Mouse (Mus musculus): Measurements from ENCODE around the gene Hcfc1. TPM values are rescaled to one million over a fixed set of nuclear protein-coding genes. Genes with fewer than 3 reads are reported as not detected.
A peak's percentile ranks its signal among the peaks of the same experiment; 100 is the strongest.

Hcfc1 gene
- polyA plus RNA-seq, 1 experiment = 99.2 TPM

DNA sequence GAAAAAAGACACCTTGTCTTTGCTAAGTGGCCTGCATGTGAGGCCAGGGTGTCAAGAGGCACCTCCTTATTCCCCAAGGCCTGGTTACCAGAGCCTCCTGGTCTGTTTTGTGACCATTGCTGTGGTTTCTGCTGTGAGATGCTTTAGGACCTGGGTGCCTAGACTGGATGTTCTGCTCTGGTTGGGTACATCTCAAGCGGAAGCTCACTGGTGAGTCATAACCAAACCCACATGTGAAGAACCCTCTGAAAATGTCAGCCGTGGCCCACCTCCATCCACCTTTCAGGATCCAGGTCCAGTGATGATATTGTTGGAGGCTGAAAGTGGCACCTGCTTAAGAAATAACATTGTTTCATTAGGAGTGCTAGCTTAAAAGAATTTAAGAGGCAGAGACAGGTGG, 10.1 kb upstream of the Hcfc1 start:
- TF ChIP-seq POLR2A (IDR thresholded peaks at IDR 0.05; ENCODE audit: insufficient read depth, low read depth, low read length) = no peak
- no peak for TF ChIP-seq CTCF (IDR thresholded peaks at IDR 0.05; ENCODE audit: insufficient read depth, low read depth, low read length)
- 88% methylated on average over 2 of the region's 2 CpGs for WGBS
- H3K4me3 ChIP-seq (ENCODE audit: insufficient read depth, low read depth, low read length) = no peak overlapping the region
- no peaks in the 10 kb centered on the region for H3K4me1 ChIP-seq (ENCODE audit: control insufficient read depth, insufficient read depth, low read length)
- H3K27ac ChIP-seq (ENCODE audit: insufficient read depth, low read depth, low read length) = no peak overlapping the region

DNA sequence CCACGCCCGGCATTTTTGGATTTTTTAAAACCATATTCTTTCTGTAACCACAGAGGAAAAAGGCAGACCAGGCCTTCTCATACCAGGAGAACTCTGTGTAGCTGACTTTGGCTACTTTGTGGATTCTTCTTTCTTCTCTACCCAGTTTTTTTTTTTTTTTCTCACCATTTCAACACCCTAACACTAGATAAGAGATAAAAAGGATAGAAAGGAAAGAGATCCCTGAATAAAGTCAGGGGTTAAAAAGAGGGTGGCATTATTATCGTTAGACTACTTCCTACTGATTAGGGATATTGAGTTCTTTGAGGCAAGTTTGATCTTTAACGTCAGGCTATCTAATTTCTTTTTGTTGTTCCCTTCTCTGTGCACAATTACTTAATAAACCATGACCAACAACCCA, 6.6 kb upstream of the Hcfc1 start:
- Histone ChIP-seq H3K4me3 (ENCODE audit: insufficient read depth, low read depth, low read length) (no peak overlapping the region), H3K27ac (ENCODE audit: insufficient read depth, low read depth, low read length) (no peak overlapping the region), H3K4me1 (ENCODE audit: control insufficient read depth, insufficient read depth, low read length) (no peaks in the 10 kb centered on the region)
- 77% methylated on average over 4 of the region's 4 CpGs for WGBS
- TF ChIP-seq CTCF (IDR thresholded peaks at IDR 0.05; ENCODE audit: insufficient read depth, low read depth, low read length) (no peak), POLR2A (IDR thresholded peaks at IDR 0.05; ENCODE audit: insufficient read depth, low read depth, low read length) (no peak)

DNA sequence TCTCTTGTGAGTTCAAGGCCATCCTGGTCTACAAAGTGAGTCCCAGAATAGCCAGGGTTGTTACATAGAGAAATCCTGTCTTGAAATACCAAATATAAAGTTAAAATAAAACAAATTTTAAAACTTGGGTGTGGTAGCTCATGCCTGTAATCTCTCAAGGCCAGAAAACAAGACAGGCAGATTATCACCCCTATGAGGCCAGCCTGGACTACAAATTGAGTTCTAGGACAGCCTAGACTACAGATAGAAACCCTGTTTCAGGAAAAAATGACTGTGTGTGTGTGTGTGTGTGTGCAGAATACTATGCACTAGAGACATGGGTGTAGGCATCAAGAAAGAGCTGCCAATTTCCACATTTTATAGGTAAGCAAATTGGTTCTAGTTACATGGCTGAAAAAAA, 4.6 kb upstream of the Hcfc1 start:
- Histone ChIP-seq H3K4me3 (ENCODE audit: insufficient read depth, low read depth, low read length) (no peak overlapping the region), H3K4me1 (ENCODE audit: control insufficient read depth, insufficient read depth, low read length) (no peaks in the 10 kb centered on the region), H3K27ac (ENCODE audit: insufficient read depth, low read depth, low read length) (no peak overlapping the region)
- TF ChIP-seq CTCF (IDR thresholded peaks at IDR 0.05; ENCODE audit: insufficient read depth, low read depth, low read length) = no peak

DNA sequence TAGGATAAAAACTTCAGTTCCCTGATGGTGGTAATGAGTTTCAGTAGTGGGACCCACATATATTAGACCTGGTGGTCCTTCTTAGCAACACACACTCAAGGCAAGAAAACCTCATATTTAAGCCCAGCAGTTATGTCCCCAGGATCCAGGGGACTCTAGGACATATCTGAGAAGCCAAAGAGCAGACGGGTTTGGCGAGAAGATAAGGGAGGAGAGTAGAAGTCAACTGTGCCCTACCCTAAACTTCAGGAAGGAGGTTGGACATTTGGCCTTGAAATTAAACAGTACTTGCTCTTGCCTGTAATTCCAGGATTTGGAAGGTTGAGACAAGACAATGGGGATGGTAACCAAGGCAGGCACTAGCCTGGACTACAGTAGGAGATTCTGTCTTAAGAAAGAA, 3.6 kb upstream of the Hcfc1 start:
- H3K4me3 ChIP-seq (ENCODE audit: insufficient read depth, low read depth, low read length) = no peak overlapping the region
- no peak for TF ChIP-seq CTCF (IDR thresholded peaks at IDR 0.05; ENCODE audit: insufficient read depth, low read depth, low read length)
- TF ChIP-seq POLR2A (IDR thresholded peaks at IDR 0.05; ENCODE audit: insufficient read depth, low read depth, low read length) = no peak
- WGBS = 93% methylated on average over 2 of the region's 2 CpGs
- no peak overlapping the region for H3K27ac ChIP-seq (ENCODE audit: insufficient read depth, low read depth, low read length)
- H3K4me1 ChIP-seq (ENCODE audit: control insufficient read depth, insufficient read depth, low read length) = 0 out of 2 replicates have a peak, but pooled peaks cover under 1% of the 10 kb centered on the region

DNA sequence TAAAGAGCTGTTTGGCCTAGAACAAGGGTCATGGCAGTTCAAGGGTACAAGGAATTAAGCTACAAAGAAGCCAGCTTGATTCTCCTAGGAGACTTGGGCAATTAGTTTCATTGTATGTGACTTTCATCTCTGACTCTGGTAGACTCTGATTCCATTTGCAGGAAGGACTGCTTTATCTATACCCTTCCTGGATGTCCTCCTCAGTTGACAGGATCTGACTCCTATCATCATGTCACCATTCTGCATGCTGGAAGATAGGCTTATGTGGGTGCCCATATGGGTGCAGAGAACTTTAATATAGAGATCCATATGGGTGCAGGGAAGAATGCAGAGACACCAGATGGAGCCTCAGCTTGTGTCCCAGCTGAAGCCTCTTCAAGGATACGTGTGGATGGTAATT, 3.0 kb upstream of the Hcfc1 start:
- H3K4me1 ChIP-seq (ENCODE audit: control insufficient read depth, insufficient read depth, low read length) = peaks cover 6% of the 10 kb centered on the region
- 71% methylated on average over 1 of the region's 1 CpGs for WGBS
- H3K4me3 ChIP-seq (ENCODE audit: insufficient read depth, low read depth, low read length) = no peak overlapping the region
- TF ChIP-seq CTCF (IDR thresholded peaks at IDR 0.05; ENCODE audit: insufficient read depth, low read depth, low read length) (no peak), POLR2A (IDR thresholded peaks at IDR 0.05; ENCODE audit: insufficient read depth, low read depth, low read length) (no peak)
- H3K27ac ChIP-seq (ENCODE audit: insufficient read depth, low read depth, low read length) = no peak overlapping the region

DNA sequence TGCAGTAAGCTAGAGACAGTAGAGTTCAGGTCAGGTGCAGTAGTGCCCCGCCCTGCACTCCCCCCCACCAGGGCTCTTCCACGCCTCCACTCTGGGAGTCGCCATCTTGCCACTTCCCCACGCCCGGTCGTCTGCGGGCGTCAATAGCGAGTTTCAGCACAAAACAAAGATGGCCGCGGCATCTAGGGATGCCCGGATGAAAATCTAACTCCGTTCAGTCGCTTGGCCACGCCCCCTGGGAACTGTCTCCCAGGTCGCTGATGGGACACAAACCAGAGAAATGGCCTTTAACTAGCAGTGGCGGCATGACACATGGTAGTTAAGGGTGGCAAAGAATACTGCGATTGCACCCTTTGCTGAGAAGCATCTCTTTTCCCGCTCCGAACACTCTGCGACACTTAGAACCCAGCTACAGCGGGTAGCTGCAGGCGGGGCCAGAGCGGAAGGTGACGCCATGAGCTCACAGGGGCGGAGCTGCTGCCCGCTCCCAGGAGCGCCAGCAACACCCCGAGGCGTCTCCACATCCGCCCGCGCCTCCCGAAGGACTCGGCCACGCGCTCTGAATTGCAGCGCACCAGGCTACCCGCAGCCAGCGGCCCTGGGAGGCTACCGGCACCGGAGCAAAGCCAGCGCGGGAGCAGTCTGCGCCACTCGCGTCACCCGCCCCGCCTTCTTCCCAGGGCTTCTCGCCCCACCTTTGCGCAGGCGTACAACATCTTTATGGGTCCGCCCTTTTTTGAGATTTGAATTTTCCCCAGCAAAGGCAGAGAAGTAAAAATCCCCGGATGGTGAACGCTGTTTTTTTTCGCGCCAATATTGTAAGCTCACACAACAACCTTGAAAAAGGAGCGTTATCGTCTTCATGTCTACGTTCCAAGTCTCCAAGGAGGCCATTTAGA, 1.3 kb upstream of the Hcfc1 start:
- TF ChIP-seq POLR2A (IDR thresholded peaks at IDR 0.05; ENCODE audit: insufficient read depth, low read depth, low read length) = peak; percentile 58; the same call in 1 of the 2 replicates
- TF ChIP-seq CTCF (IDR thresholded peaks at IDR 0.05; ENCODE audit: insufficient read depth, low read depth, low read length) = no peak
- Histone ChIP-seq H3K4me1 (ENCODE audit: control insufficient read depth, insufficient read depth, low read length) (peaks cover 12% of the 10 kb centered on the region), H3K27ac (ENCODE audit: insufficient read depth, low read depth, low read length) (peak overlapping the region; percentile 100), H3K4me3 (ENCODE audit: insufficient read depth, low read depth, low read length) (peak overlapping the region; percentile 99)
- 16% methylated on average over 60 of the region's 60 CpGs for whole genome bisulfite sequencing

DNA sequence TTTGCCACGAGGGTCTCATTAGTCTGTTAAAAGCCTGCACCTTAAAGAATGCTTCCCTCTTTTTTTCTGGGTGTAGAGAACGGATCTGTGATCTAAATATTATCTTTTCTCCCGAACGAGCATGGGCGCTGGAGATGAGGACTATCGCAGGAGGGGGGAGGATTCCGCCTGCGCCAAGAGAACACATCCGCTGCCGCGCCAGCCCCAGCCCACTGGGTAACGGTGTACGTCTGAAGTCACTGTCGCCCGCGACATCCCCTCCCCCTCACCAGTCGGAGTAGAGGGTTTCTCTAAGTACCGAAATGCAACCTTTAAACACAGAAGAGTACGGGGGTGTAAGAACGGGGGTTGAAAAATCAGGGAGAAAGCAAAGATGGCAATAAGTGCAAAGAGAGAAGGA, 850 bp downstream of the Hcfc1 start:
- TF ChIP-seq CTCF (IDR thresholded peaks at IDR 0.05; ENCODE audit: insufficient read depth, low read depth, low read length) (no peak), POLR2A (IDR thresholded peaks at IDR 0.05; ENCODE audit: insufficient read depth, low read depth, low read length) (no peak)
- Histone ChIP-seq H3K4me3 (ENCODE audit: insufficient read depth, low read depth, low read length) (peak overlapping the region; percentile 99), H3K4me1 (ENCODE audit: control insufficient read depth, insufficient read depth, low read length) (peaks cover 12% of the 10 kb centered on the region), H3K27ac (ENCODE audit: insufficient read depth, low read depth, low read length) (peak overlapping the region; percentile 85)
- 12% methylated on average over 20 of the region's 20 CpGs for WGBS

DNA sequence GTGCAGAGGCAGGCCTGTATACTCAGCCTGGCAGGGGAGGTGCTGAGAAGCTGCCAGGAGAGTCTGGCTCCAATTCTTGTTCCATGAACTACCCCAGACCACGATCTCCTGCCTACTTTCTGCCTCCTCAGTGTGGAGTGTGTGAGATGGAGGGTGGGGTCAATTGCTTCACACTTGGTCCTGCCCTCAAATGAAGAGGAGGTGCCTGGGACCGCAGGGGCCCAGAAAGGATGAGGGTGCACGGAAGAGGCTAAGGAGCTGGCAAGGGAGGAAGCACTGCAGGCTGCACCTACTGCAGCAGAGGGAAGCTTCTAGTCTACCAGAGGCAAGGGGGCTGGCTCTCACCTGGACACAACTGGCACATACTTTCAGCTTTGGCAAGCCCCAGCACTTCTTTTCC, 1.8 kb downstream of the Hcfc1 start:
- H3K27ac ChIP-seq (ENCODE audit: insufficient read depth, low read depth, low read length) = 0 out of 2 replicates have a peak overlapping the region, but pooled peaks have one; percentile 29
- TF ChIP-seq CTCF (IDR thresholded peaks at IDR 0.05; ENCODE audit: insufficient read depth, low read depth, low read length) = no peak
- no peak for TF ChIP-seq POLR2A (IDR thresholded peaks at IDR 0.05; ENCODE audit: insufficient read depth, low read depth, low read length)
- WGBS = 40% methylated on average over 3 of the region's 3 CpGs

DNA sequence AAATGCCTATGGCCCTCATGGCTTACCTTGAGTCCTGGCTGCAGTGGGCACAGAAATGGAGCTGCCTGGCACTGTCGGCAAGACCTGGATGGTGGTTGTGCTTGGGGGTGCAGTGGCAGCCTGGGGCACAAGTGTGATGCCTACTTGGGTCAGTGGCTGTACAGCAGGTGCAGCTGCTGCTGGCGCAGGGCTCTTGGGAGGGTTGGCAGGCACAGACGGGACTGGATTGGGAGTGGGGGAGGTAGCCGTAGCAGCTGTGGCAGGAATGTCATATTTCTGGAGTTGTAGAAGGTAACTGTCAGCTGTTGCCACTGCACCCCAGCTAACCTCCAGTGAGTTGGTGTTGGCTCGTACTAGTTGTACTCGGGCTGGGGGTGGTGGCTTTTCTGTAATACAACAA, 11.2 kb downstream of the Hcfc1 start:
- 88% methylated on average over 6 of the region's 6 CpGs for WGBS
- Histone ChIP-seq H3K4me3 (ENCODE audit: insufficient read depth, low read depth, low read length) (no peak overlapping the region), H3K4me1 (ENCODE audit: control insufficient read depth, insufficient read depth, low read length) (no peaks in the 10 kb centered on the region), H3K27ac (ENCODE audit: insufficient read depth, low read depth, low read length) (no peak overlapping the region)
- TF ChIP-seq CTCF (IDR thresholded peaks at IDR 0.05; ENCODE audit: insufficient read depth, low read depth, low read length) = no peak
- no peak for TF ChIP-seq POLR2A (IDR thresholded peaks at IDR 0.05; ENCODE audit: insufficient read depth, low read depth, low read length)

More for the DNA sequence above, 1.8 kb downstream of the Hcfc1 start:
- Histone ChIP-seq H3K4me1 (ENCODE audit: control insufficient read depth, insufficient read depth, low read length) (peaks cover 12% of the 10 kb centered on the region), H3K4me3 (ENCODE audit: insufficient read depth, low read depth, low read length) (peak overlapping the region; percentile 46)
